Mouse (Mus musculus) lung, adult 18-20 months (tissue): Measurements from ENCODE around the gene Glp2r.

Experiments used
- DNase-seq, 2 experiments: peaks; one replicate each; pipeline ENCODE4 v3.0.0; 2022; ENCODE audit warnings: mixed read lengths in 2 of 2

Gene Glp2r

DNA sequence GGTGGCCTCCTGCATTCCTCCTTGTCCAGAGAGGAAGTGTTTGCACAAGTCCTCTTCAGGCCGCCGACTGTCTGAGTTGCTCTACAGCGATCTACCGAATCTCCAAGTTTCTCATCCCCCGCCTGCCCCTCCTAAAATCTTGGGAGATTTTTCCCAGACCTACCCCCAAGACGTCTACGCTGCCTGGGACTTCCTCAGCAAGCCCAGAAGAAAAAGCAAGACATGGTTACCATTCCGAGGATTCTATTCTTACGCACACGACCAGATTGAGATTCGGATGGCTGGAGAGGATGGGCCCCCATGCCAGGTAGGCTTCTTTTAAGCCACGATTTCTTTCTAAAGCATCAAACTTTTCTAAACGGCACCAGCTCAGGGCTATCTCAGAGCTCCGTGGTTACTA lies at the start of gene Glp2r:
Gene Glp2r, minus strand, starts transcription at position 101 of the 400 bp plus-strand sequence.
- no peak for DNase-seq

DNA sequence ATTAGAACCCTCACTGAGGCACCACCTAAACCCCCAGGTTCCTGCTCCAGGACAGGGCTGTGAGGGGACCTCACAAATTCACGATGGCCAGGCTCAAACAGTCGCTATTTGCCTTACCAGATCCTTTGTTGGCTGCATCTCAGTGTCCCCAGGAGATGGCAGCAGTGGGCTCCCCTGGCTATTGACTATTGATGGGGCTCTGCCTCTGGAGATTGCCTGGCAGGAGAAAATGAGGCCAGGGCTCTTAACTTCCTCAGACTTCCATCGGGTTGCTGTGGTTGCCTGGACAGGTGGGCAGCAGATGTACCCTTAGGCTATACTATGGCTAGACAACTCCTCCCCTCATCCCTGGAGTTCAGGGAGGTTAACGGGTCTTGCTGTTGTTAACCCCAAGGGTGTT lies 49.3 kb upstream of the Glp2r start:
- peak; percentile 29 to 64 for DNase-seq

DNA sequence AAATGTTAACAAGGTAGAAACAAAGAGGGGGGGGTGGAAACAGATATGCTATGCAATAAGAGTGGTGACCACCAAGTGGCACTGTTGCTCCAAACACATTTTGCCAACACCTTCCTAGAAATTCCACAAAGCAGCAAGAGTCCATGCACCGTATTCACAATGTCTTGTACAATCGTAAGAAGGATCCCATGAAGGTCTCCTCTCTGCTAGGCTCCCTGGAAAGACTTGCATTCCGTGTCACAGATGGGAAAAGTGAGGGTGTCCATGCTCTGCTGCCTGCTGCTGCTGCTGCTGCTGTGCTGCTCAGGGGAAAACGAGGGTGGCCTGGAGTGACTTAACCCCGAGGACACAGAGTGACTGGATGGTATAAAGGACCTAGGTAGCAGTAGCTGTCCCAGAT lies 48.7 kb upstream of the Glp2r start:
- DNase-seq = peak; percentile 12 to 45

DNA sequence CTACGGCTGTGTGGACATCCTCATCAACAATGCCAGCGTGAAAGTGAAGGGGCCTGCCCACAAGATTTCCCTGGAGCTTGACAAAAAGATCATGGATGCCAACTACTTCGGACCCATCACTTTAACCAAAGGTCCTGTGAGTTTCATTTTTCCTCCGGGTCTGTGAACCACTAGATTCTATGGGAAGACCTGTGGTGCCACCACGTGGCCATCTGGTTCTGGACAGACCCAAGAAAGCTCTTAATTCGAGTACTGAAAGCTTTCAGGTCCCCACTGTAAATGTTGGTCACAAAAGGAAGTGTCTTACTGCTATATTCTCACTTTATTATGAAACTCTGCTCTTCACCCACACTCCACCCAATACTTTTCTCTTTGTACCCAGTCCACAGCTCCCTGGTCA lies 40.6 kb upstream of the Glp2r start:
- no peak for DNase-seq

DNA sequence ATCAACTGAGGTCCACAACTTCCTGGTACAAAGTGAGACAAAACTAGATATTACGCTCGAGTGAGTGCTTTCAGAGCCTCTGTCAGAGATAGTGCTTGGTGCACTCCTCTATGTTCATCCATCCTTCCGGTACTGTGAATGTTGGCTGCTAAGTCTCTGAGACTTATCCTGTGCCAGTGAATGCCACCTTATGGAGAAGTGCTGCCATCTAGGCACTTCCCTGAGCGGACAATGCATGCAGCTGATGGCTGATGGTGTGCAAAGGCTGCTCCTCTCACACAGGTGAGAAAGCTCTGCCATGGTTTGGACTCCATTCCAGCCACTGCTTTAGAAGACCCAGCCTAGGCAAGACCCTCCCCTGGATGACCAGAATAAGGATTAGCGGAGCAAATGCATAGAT lies 37.1 kb upstream of the Glp2r start:
- DNase-seq = no peak

DNA sequence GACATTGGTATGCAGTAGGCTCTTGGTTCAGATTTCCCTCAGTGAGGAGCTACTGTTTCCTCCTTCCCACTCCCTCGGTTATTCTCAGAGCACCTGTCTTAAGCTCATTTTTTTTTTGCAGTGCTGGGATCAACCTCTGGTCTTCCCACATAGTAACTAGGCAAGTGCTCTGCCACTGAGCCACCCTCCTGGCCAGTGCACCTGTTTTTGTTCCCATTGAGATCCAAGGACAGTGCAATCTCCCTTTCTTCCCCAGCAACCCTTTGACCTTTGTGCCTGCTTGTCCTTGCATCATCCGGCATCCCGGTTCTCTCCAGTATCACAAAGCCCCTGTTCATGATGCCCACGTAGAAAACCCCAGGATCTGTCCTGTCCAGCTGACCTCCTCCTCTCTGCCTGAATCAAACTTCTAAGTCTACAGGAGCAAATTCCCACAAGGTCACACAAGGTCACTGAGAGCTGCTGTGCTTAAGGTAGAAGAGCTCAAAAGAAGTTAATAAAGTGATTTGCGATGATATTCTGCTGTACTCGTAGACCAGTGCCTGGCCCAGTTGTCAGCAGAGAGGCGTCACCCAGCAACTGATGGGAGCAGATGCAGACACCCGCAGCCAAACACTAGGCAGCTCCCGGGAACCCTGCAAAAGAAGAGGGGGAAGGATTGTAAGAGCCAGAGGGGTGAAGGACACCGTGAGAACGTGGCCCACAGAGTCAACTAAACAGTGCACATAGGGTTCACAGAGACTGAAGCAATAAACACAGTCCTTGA lies 36.1 kb upstream of the Glp2r start:
- DNase-seq = no peak

DNA sequence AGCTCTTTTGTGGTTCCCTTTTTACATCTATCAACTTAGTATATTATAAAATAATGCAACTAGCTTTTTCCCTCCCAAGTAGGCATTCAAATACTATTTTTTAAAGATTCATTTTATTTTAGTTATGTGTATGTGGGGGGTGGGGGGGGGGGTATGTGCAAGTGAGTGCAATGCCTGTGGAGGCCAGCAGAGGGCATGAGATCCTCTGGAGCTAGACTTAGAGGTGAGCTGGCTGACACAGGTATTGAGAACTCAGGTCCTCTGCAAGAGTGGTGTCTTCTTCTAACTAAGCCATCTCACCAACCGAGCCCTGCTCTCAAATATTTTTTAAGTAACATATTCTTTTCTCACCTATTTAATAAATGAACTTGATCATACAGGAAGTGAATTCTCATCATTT lies 34.6 kb upstream of the Glp2r start:
- no peak for DNase-seq

DNA sequence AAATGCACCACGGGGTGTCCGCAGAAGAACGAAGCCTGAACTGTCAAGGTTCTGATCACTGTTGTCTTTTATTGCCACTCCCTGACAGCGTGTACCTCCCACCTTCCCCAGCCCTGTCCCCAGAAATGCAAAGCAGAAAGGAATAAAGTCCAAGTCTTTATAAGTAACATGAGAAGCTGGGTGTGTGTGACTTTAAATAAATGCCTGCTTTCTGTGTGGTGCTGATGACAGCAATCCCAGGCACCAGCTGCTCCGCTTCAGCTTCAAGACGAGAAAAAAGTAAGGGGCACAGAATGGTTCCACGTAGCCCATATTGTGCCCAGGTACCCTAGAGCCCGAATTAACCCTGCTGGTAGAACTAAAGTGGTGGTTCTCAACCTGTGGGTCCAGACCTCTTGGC lies 30.2 kb upstream of the Glp2r start:
- no peak for DNase-seq

DNA sequence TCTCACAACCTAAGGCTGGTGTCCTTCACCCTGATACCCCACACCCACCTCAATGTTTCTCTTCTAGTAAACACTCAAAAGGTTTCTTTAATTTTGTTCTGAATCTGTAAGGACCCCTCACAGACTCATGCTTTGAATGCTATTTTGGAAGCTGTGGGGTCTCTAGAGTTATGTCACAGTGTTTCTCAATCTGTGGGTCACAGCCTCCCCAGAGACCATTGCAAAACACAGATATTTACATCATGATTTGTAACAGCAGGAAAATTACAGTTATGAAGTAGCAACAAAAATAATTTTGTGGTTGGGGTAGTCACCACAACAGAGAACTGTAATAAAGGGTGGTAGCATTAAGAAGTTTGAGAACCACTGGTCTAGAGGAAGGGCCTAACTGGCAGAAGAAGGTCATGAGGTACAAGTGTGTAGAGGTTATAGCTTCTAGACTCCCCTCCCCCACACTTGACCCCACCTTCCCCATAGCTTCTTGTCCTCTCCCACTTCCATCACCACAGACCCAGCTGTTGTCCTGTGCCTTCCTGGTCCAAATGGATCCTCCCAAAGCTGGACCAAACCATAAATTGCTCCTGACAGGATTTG lies 29.3 kb upstream of the Glp2r start:
- DNase-seq = no peak

DNA sequence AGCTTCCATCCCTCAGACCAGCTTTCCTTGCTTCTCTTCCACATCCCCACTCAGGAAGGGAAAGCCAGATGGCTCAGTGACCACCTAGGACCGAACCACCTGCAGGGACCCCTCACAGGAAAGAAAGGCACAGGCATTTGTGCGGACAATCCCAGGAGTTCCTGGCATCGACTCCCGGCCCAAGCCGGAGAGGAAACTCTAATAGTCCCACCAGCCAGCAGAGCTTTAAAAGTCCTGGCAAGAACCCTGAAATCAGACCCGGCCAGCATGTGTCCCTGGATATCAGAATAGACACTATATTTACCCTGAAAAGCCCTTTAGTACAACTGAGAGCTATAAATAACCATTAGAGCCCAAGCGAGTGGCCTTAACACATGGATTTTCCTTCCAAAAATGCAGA lies 27.0 kb upstream of the Glp2r start, which contains the start of gene Dhrs7c:
Gene Dhrs7c, plus strand, starts transcription at position 257 of the 400 bp plus-strand sequence.
- no peak for DNase-seq

DNA sequence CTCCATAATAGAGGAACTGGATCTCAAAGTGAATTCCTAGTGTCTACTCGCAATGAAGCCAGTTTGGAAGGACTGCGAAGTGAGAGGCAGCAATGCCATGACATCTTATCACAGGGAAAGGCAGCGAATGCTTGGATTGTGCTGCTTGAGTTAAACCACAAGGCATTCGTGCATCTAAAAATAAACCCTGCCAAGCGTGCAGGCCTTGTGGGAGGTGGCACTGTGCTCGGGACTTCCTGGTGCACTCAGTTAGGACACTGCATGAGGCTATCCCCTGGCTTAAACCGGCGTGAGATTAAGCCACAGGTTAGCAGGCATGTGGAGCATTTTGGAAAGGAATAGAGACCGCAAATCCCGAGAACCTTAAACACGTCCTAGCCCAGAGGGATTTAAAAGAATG lies 19.2 kb upstream of the Glp2r start:
- DNase-seq = no peak

DNA sequence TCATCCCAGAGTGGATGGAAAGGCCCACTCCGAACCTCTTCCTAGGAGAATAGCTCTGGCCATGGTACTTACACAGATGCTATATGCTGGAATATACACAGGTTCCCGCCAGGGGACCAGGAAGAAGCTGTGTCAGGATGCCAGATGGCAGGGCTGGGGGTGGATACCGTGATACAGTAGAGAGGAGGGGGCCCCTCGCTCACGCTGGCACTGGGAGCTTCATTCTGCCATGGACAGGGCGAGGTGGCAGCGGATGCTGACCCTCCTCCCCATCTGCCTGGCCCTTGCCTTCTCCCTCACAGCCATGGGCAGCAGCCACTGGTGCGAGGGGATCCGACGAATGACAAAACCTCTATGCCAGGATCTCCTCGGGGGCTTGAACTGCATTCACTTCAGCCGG lies 3.4 kb upstream of the Glp2r start, which contains the start of gene Gsg1l2:
Gene Gsg1l2, plus strand, starts transcription at position 230 of the 400 bp plus-strand sequence.
- no peak for DNase-seq

DNA sequence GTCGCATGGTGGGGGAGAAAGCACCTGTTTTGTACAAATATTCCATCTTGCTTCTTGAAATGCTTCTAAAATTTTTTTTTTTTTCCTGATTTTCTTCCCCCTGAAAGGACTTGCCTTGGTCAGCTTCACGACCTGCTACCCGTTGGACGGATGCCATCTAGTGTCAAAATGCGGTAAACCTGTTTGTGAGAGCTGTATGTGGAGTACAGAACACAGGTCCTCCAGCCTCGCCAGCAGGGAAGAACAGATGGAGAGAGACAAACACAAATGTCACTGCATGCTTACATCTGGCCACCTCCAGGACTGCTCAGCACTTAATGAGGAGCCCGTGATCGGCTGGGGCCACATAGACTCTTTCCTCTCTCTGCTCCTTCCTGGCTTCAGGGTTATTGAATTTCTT lies 1.6 kb upstream of the Glp2r start:
- peak in 1 of 2 experiments; percentile 14 for DNase-seq

DNA sequence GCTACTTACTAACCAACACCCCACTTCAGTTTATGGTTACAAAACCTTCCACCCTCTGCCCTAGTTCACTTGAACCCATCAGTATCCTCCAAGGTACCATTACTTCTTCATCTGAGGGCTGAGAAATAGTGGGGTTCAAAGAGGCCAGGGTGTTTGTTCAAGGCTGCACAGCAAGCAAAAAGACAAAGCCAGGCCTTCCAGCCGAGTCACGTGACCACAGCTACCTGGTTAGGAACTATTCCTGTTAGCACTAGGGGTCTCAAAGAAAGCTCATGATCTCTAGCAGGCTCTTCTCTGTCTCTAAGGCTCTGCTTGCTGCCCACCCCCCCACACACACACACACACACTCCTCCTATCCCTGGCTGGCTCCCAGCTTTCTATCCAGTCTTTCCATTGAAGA lies 738 bp upstream of the Glp2r start:
- no peak for DNase-seq

DNA sequence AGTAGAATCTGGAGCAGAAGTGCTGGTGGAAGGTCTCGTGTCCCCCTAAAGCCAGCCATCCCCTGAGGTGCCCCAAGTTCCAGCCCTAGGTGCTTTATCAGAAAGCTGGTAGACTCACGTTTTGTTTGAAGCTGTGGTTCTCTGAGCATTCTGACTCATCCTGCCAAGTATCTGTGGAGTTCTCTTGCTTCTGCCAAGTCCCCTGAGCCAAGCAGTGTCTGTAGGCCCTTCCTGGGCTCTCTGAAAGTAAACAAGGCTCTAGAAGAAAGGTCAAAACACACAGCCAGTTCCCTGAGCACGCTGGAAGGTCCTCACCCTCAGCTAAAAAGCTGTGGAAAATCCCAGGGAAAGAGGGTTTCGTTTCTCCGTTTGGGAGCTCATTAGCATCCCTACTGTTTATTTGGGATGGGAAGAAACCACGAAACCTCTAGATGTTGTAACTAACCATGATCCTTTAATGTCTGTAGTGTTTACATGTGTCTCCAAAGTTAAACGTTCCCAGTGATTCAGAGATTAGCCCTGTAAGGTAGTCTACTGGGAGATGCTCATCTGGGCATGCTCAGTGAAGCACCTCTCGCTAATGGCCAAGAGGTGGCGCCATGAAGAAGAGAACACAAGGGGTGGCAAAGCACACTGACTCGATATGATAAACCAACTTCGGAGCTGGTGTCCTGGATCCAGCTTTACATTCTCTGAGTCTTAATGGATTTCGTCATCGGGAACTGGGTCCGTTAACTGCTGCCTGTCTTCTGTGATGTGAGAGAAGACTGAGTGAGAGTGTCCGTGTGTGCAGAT lies 13.4 kb downstream of the Glp2r start:
- DNase-seq = no peak

DNA sequence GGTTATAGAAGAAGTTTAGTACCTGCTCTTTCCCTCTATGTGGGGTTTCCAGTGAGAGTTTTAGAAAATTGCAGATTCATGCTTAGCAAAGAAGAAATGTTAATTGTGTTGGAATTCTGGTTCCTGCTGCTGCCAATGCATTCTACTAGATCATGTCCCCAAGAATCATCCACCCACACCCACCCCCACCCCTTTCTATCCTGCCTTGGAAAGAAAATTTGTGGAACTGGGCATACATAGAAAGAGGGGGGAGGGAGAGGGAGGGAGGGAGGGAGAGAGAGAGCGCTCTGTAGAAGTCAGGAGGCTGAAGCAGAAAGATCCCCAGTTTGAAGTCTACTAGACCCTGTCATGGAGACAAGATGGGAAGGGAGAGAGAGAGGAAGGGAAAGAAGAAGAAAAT lies 14.7 kb downstream of the Glp2r start:
- no peak for DNase-seq

DNA sequence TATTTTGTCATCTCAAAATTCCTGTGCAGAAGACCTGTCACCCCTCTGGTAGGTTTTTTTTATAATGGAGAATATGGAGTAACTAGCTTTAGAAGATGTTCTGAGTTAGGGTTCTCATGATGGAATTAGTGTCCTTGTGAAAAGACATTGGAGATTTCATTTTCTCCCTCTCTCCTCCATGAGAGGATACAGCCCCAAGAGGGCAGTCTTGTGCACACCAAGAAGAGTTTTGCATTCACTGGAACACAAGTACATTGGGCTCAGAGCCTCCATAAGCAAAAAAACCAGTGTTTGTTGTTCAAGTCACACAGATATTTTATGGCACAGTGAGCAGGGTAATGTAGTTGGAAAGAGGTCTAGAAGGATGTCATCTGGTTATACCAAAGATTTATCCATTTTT lies 29.4 kb downstream of the Glp2r start:
- no peak for DNase-seq

DNA sequence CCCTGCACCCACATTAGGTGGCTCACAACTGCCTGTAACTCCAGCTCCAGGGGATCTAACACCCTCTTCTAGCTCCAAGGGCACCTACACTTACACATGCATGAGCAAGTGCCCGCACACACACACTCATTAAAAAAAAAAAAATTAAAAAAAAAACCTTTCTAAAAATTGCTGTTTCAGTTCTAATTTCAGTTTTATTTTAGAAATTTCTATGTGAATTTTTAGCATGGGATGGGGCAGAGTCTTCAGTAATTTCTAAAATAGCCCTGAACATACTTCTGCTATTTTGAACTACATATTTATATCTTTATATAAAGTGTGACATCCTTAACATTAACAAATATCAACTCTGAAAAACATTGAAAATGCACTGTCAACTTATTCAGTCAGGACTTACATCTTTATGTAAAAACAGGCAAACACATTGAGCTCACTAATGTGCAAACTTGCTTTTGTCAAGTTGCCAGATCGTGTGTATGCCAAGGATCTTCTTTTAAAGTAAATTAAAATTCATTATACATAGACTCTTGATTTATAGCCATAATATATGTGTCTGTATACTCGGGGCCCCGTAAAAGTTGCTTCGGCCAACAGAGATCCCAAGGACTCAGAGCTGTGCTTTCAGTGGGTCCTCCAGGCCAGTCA lies 32.0 kb downstream of the Glp2r start:
- no peak for DNase-seq

DNA sequence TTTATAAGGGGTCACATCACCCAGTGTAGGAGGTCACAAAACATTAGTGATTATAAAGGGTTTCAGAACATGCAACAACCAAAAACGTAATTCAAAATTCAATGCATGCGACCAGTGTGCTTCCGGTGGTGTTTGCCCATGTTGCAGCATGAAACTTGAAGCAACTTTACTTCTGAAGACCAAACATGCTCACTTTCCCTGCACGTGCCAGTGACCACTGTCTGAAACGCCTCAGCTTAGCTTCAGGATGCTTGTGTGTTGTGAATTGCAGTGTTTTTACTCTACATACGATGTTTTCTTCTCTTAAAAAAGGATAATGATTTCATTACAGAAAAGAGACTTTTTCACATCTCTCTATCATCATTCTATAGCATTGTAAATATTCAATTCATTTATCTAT lies 32.6 kb downstream of the Glp2r start:
- DNase-seq = no peak

DNA sequence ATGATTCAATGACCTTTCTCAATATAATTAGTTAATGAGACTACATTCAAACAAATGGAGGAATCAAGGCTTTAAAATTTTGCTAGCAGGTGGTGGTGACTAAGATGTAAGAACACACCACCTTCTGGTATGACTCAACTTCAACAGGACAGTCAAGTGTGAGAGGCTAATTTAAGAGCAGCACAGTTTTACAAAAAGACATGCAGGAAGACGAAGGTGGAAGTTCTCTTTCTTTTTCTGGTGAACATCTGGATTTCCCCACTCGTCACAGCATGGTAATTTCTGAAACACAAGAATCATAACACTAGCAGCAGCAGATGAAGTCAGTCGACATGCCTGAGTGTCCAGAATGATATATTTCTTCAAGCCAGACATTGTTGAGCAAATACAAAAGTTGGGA lies 36.4 kb downstream of the Glp2r start:
- DNase-seq = no peak

DNA sequence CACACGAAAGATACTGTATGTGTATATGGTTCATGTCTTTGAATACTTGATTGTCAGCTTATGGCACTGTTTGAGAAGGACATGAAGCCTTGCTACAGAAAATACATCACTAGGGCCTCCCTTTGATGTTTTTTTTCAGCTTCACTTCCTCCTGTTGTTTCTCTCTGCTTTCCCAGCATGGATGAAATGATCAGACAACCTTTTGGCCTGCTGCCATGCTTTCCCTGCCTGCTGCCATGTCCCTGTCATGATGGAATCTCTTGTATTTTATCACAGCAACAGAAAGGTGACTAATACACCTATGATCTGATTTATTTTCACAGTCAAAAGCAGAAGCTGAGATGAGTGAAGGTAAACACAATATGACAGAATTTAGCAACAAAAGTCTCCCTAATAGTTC lies 37.2 kb downstream of the Glp2r start:
- no peak for DNase-seq

DNA sequence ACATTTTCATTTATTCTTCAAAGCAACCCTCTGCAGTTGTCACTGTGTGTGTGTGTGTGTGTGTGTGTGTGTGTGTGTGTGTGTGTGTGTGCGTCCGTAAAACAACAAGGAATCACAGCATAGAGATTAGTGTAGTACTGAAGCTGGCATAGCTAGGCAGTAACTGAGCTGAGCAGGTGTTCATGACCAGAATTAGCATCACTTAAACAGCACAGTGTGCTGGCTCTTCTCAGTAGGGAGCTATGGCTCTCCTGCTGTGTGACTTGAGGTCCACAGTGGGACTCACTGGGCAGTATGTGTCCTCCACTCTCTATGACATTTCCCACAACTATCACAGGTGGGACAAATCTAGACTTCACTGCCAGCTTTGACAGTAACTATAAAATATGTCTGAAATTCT lies 39.9 kb downstream of the Glp2r start:
- no peak for DNase-seq

DNA sequence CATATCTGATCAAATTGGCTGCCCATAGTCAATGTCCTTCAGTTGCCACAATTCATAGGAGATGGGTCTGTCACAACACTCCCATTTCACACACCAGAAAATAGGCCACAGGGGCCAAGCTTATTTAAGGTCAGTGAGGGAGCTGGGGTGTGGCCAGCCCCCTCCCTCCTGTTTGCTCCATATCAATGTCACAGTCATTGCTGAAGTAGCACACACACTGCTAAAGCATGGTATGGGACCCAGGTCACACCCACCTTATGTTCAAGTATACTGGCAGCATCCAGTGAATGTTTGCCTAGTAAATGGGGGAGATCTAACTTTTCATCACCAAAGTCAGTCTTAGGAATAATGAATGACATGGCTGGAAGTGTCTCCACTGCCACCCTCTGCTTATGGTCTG lies 42.2 kb downstream of the Glp2r start:
- DNase-seq = no peak
